Mouse (Mus musculus): ENCODE data around the gene Cntnap2.

- TF ChIP-seq MAX (IDR thresholded peaks at IDR 0.05; ENCODE audit: low read depth) (no peak), TCF12 (IDR thresholded peaks at IDR 0.05; ENCODE audit: insufficient read depth, poor library complexity, severe bottlenecking) (no peak), POLR2AphosphoS2 (IDR thresholded peaks at IDR 0.05; ENCODE audit: insufficient read length, low read depth) (no peak), POLR2A (IDR thresholded peaks at IDR 0.05; ENCODE audit: insufficient read length, low read depth) (no peak), TCF3 (IDR thresholded peaks at IDR 0.05; ENCODE audit: insufficient read length, low read depth) (no peak), E2F4 (IDR thresholded peaks at IDR 0.05; ENCODE audit: insufficient read depth) (no peak), USF1 (IDR thresholded peaks at IDR 0.05; ENCODE audit: low read depth) (no peak), SRF (IDR thresholded peaks at IDR 0.05; ENCODE audit: control insufficient read depth, insufficient read length, low read depth) (no peak), MYOG (IDR thresholded peaks at IDR 0.05; ENCODE audit: control insufficient read depth in 1 of 3, insufficient read depth in 1 of 3, insufficient read length in 2 of 3, low read depth in 2 of 3) (no peak), CEBPB (IDR thresholded peaks at IDR 0.05; ENCODE audit: insufficient read depth, poor library complexity, severe bottlenecking) (no peak)
Measured at GRCm38 (mm10) chr6:47350100-47350690, 2291.0 kb downstream of the Cntnap2 start.
